Mouse (Mus musculus) limb, embryonic 14.5 days (tissue): ENCODE results near the gene Parg. TPM values are rescaled to one million over a fixed set of nuclear protein-coding genes. Genes with fewer than 3 reads are reported as not detected.
A peak's percentile ranks its signal among the peaks of the same experiment; 100 is the strongest.

Experiments used
- ATAC-seq: fragments of 200-750 bp; cut with Nextera tagmentation; 2 replicates; pipeline ENCODE4 v1.8.0; 2017; ENCODE audit warnings: low read depth, moderate number of reproducible peaks, moderate TSS enrichment; ENCODE audit not compliant: low FRiP score
- DNase-seq: peaks from one replicate; pipeline ENCODE4 v3.0.0-alpha.2; 2015; ENCODE audit warnings: low spot score
- H3K27ac ChIP-seq: fragments of 300-500 bp; sonication (generic); replicated peaks from 2 replicates; pipeline ENCODE4 v1.5.1; 2014; ENCODE audit warnings: low read depth, mild to moderate bottlenecking, low read length, moderate library complexity, mixed read lengths
- H3K27me3 ChIP-seq: fragments of 300-500 bp; sonication (generic); 2 replicates; pipeline ENCODE4 v1.6.1; 2014; ENCODE audit warnings: low read length, mixed read lengths; ENCODE audit not compliant: control insufficient read depth, insufficient read depth
- H3K36me3 ChIP-seq: fragments of 300-500 bp; sonication (generic); 2 replicates; pipeline ENCODE4 v1.6.1; 2014; ENCODE audit warnings: mild to moderate bottlenecking, low read length, moderate library complexity, mixed read lengths; ENCODE audit not compliant: control insufficient read depth, insufficient read depth
- H3K4me1 ChIP-seq: fragments of 300-500 bp; sonication (generic); 2 replicates; pipeline ENCODE4 v1.6.1; 2014; ENCODE audit warnings: antibody characterized with exemption, low read length, mixed read lengths; ENCODE audit not compliant: control insufficient read depth, insufficient read depth
- H3K4me2 ChIP-seq: fragments of 300-500 bp; sonication (generic); replicated peaks from 2 replicates; pipeline ENCODE4 v1.6.1; 2014; ENCODE audit warnings: low read depth, mild to moderate bottlenecking, low read length, moderate library complexity; ENCODE audit not compliant: severe bottlenecking
- H3K4me3 ChIP-seq: fragments of 300-500 bp; sonication (generic); replicated peaks from 2 replicates; pipeline ENCODE4 v1.5.1; 2014; ENCODE audit warnings: low read length
- H3K9ac ChIP-seq: fragments of 300-500 bp; sonication (generic); 2 replicates; pipeline ENCODE4 v1.6.1; 2014; ENCODE audit warnings: mild to moderate bottlenecking, low read depth, low read length, moderate library complexity; ENCODE audit not compliant: severe bottlenecking
- H3K9me3 ChIP-seq: fragments of 300-500 bp; sonication (generic); 2 replicates; pipeline ENCODE4 v1.6.1; 2016; ENCODE audit warnings: low read length; ENCODE audit not compliant: control insufficient read depth
- POLR2A ChIP-seq: fragments of 200-500 bp; IDR thresholded peaks from 2 replicates; pipeline ENCODE4 v1.8.0; 2012; ENCODE audit warnings: inconsistent platforms, mild to moderate bottlenecking, moderate library complexity, borderline replicate concordance; ENCODE audit not compliant: insufficient read depth, insufficient read length; ENCODE audit errors: extremely low read depth
- WGBS: fragments of 180-500 bp; shearing (Covaris S2); extraction: QIAGEN DNeasy Blood & Tissue Kit; methylation state at CpG from one replicate; pipeline ENCODE4 v1.1.7; 2014; 5-methylcytosine and 5-hydroxymethylcytosine counted together
- polyA plus RNA-seq, 2 experiments: library from polyadenylated mRNA; depleted of rRNA in 1 of 2; stranded (reverse) in 1 of 2; unstranded in 1 of 2; fragments of >200 nt; fragmentation: Nextera tagmentation in 1 of 2; extraction: Ambion mirVana in 1 of 2; gene quantifications; 2 replicates each; pipeline versions ENCODE4 v1.2.1 to v1.2.3; 2012 to 2014

Gene Parg
- polyA plus RNA-seq, 2 experiments, result 19.5 to 44.5 TPM

DNA sequence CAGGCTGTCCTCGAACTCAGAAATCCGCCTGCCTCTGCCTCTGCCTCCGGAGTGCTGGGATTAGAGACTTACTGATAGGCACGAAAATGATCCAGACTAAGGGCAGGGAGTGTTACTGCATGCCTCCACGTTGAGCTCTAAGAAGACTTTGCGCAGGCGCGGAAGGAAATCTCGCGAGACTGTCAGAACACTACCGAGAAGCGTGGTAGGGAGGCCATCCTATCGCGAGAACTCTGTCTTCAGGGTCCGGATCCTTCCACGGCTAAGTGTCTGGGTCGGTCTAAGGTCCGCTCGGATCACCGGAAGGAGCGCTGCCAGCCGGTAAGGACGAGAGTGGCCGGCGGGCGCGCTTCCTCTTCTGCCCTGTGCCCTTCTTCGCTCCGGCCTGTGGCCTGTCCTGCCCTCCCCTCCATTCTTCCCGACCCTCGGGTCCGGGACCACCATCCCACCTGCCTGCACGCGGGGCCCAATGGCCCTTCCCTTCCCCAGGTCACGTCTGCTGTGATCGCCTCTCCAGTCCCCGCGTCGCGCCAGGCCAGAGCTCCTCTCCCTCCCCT is 42.0 kb upstream of the Parg start, which contains the start of gene Ncoa4:
TSS of gene Ncoa4 (plus strand) at position 176 of the 557 bp plus-strand sequence.
- under 1% methylated on average over 38 of the region's 40 CpGs for WGBS
- DNase-seq (peak; percentile 100), ATAC-seq (peak; percentile 97)
- TF ChIP-seq POLR2A, result peak; percentile 43; the same call in 1 of the 2 replicates
- H3K4me2 ChIP-seq, result peak within 1 kb of the TSS; percentile 96
- no peaks in the 10 kb centered on the region for H3K36me3 ChIP-seq
- H3K9me3 ChIP-seq, result no peaks in the 10 kb centered on the region
- H3K27me3 ChIP-seq, result no peaks in the 10 kb centered on the region
- H3K9ac ChIP-seq, result peak within 1 kb of the TSS; percentile 95
- H3K27ac ChIP-seq, result peak within 1 kb of the TSS; percentile 65
- H3K4me1 ChIP-seq, result peaks cover 15% of the 10 kb centered on the region
- H3K4me3 ChIP-seq, result peak within 1 kb of the TSS; percentile 88

DNA sequence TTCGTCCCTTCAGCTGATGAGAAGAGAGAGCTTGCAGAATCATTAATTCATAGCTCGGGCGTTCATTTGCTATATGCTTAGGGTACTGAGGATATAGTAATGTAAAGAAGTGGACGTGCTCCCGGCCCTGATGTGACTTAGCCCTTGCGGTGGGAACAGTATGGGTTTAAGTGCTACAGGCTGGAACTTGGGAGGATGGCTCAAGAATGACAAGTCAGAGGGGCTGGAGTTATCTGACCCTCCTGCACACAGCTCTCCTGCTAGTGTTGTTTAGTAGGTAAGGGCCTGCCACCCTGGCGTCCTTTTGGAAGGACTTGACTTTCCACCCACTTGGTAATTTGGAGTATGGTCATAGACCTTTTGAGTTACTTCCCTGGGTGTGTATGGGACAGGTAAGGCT is 41.2 kb upstream of the Parg start:
- Histone ChIP-seq H3K4me2 (peak overlapping the region; percentile 96), H3K9ac (peak overlapping the region; percentile 95), H3K4me1 (peaks cover 23% of the 10 kb centered on the region), H3K27me3 (no peaks in the 10 kb centered on the region), H3K27ac (no peak overlapping the region), H3K36me3 (no peaks in the 10 kb centered on the region), H3K9me3 (no peaks in the 10 kb centered on the region), H3K4me3 (peak overlapping the region; percentile 88)
- DNase-seq (no peak), ATAC-seq (no peak)
- TF ChIP-seq POLR2A, result no peak
- 36% methylated on average over 7 of the region's 7 CpGs for WGBS

DNA sequence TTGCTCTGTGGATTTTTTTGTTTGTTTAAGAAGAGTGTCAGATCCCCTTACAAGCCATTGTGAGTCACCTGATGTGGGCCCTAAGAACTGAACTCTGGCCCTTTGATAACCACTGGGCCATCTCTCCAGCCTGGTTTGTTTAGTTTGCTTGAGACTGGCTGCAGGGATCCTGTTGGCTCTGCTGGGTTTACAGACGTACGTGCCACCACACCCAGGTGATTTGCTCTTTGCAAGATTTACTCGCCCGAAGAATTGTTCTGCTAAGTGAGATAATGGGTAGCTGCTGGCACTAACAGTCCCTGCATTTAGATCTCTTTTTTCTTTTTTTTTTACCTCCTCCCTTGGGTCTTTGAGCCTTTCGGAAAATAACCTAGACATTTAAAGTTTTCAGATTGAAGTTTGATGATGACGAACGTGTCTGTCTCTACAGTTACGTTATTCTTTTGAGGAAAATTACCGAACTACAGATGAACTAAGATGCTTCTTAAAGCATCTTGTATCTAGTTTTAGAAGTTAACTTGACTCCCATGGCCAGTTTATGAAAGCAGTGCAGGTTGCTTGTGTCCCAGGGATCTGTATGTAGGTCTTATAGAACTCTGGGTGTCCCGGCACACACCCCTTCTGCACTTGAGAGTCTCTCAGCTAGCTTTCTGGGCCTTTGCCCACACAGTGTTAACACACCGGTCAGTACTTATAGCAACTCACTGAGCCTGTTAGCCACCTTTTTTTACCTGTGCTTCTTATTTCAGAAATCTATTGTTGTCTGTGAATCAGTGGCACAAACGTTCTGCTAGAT is 40.5 kb upstream of the Parg start:
- DNase-seq, result no peak

DNA sequence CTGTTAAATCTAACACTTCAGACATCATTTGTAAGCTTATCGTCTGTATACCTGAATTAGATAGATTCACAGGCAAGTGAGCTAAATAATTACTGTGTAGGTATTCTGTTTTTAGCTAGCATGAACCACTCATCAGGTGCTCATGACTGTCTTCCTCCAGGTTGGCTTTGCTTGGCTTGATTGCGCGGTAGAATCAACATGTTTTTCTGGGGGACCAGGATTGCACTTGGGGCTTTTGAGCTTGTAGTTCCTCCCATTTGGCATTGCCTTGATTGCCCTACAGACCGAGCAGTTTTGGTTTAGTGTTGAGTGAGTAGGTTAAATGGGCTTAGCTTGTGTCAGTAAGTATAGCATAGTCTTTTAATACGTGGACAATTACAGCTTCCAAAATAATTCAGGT is 39.5 kb upstream of the Parg start:
- no peak overlapping the region for H3K9ac ChIP-seq
- H3K27ac ChIP-seq, result no peak overlapping the region
- 85% methylated on average over 5 of the region's 5 CpGs for WGBS
- H3K27me3 ChIP-seq, result no peaks in the 10 kb centered on the region
- no peak overlapping the region for H3K4me2 ChIP-seq
- no peak for TF ChIP-seq POLR2A
- peaks cover 30% of the 10 kb centered on the region for H3K4me1 ChIP-seq
- H3K36me3 ChIP-seq, result no peaks in the 10 kb centered on the region
- DNase-seq (no peak), ATAC-seq (no peak)
- H3K4me3 ChIP-seq, result no peak overlapping the region
- no peaks in the 10 kb centered on the region for H3K9me3 ChIP-seq

More for the DNA sequence above, 40.5 kb upstream of the Parg start:
- Histone ChIP-seq H3K4me2 (peak overlapping the region; percentile 96), H3K9ac (peak overlapping the region; percentile 95), H3K4me3 (peak overlapping the region; percentile 88), H3K36me3 (no peaks in the 10 kb centered on the region), H3K4me1 (peaks cover 28% of the 10 kb centered on the region), H3K9me3 (no peaks in the 10 kb centered on the region), H3K27me3 (no peaks in the 10 kb centered on the region), H3K27ac (no peak overlapping the region)
- no peak for ATAC-seq
- WGBS, result 87% methylated on average over 12 of the region's 12 CpGs
- no peak for TF ChIP-seq POLR2A

DNA sequence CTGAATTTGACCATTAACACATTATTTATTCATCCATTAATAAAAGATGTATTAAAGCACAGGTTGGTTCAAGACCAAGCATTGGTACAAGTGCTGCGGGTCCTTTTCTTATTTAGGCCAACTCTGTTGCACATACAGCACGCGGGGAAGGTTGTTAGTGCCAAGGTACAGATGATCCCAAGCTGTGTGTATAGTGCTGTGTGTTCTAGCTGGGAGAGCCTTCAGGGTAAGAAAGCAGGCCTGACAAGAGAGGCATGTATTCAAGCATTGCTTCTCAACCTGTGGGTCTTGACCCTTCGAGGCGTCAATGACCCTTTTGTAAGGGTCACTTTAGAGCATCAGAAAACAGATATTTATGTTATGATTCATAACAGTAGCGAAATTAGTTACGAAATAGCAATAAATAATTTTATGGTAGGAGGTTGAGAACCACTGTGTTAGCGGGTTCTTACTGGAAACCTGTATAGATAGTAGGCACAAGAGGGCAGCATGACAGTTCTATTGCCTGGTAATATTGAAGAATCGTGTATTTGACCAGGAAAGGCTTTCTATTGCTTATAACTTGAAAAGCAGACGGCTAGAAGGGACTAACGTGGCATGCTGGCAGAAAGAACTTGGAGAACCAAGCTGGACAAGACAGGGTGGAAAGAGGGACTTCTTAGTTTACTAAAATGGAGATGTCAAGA is 38.4 kb upstream of the Parg start:
- Histone ChIP-seq H3K27me3 (no peaks in the 10 kb centered on the region), H3K9me3 (no peaks in the 10 kb centered on the region), H3K4me3 (no peak overlapping the region), H3K27ac (no peak overlapping the region), H3K36me3 (no peaks in the 10 kb centered on the region), H3K4me2 (no peak overlapping the region), H3K9ac (no peak overlapping the region), H3K4me1 (peaks cover 30% of the 10 kb centered on the region)
- DNase-seq (no peak), ATAC-seq (no peak)
- TF ChIP-seq POLR2A, result no peak
- 88% methylated on average over 11 of the region's 11 CpGs for WGBS
